8 mouse cellular contexts compared by ENCODE assay signal in genomic region chr11:118083811-118084210, GRCm38 (mm10). TPM values are rescaled to one million over a fixed set of nuclear protein-coding genes. Genes with fewer than 3 reads are reported as not detected.
DNase-seq lines count a peak whose midpoint lies in the region; ATAC-seq and TF ChIP-seq lines count a peak whose summit lies in the region.

No protein-coding gene starts in this region.

- no peak for ATAC-seq in hindbrain, embryonic 14.5 days (ENCODE audit: low FRiP score)
- ATAC-seq in hindbrain, embryonic 12.5 days (ENCODE audit: low FRiP score) = no peak
- ATAC-seq in G1E (ENCODE audit: extremely low read depth, insufficient number of reproducible peaks, low FRiP score, poor library complexity, severe bottlenecking) = no peak

- 10% methylated on average over 6 of the region's 6 CpGs for WGBS in hindbrain, embryonic 14.5 days
- 10% methylated on average over 6 of the region's 6 CpGs for WGBS in hindbrain, embryonic 12.5 days
- WGBS in cerebellum, adult 2 months = 7% methylated on average over 6 of the region's 6 CpGs

- H3K9me3 ChIP-seq in hindbrain, embryonic 14.5 days (ENCODE audit: control insufficient read depth, low read length) = no peaks in the 10 kb centered on the region
- H3K9me3 ChIP-seq in hindbrain, embryonic 12.5 days (replicated peaks) = no peaks in the 10 kb centered on the region
- H3K9me3 ChIP-seq in G1E (replicated peaks) = no peaks in the 10 kb centered on the region

- no peak for TF ChIP-seq POLR2A in cerebellum, adult 2 months (IDR thresholded peaks at IDR 0.05; ENCODE audit: borderline replicate concordance, insufficient read depth, low read length)

- intact Hi-C loops in left cerebral cortex, postnatal 14 days (cut with DNase I) = loop anchor here (5.0 kb wide), 1 partner anchor 133 kb away; no protein-coding TSS in a partner anchor

- TF ChIP-seq CTCF in G1E (IDR thresholded peaks at IDR 0.05; ENCODE audit: low read depth, low read length) = peak; percentile 51
- peak; percentile 85 for TF ChIP-seq CTCF in cerebellum, adult 2 months (IDR thresholded peaks at IDR 0.05; ENCODE audit: borderline replicate concordance, insufficient read depth, low read depth, low read length)

- no peaks in the 10 kb centered on the region for H3K36me3 ChIP-seq in hindbrain, embryonic 14.5 days (replicated peaks; ENCODE audit: control insufficient read depth, insufficient read depth)
- H3K36me3 ChIP-seq in hindbrain, embryonic 12.5 days = no peaks in the 10 kb centered on the region
- no peaks in the 10 kb centered on the region for H3K36me3 ChIP-seq in G1E (replicated peaks)

- H3K4me2 ChIP-seq in hindbrain, embryonic 14.5 days (replicated peaks) = no peak overlapping the region
- H3K4me2 ChIP-seq in hindbrain, embryonic 12.5 days (replicated peaks) = no peak overlapping the region

- H3K27ac ChIP-seq in hindbrain, embryonic 14.5 days = no peak overlapping the region
- H3K27ac ChIP-seq in hindbrain, embryonic 12.5 days = no peak overlapping the region
- no peak overlapping the region for H3K27ac ChIP-seq in cerebellum, adult 2 months (ENCODE audit: insufficient read depth, low read length)

- H3K9ac ChIP-seq in hindbrain, embryonic 14.5 days = no peak overlapping the region
- H3K9ac ChIP-seq in hindbrain, embryonic 12.5 days = no peak overlapping the region

- DNase-seq in hindbrain, embryonic 14.5 days (ENCODE audit: low spot score) = peak; percentile 82
- no peak for DNase-seq in G1E (ENCODE audit: low spot score)
- peak; percentile 57 to 76 for DNase-seq in cerebellum, adult 2 months
- peak; percentile 28 for DNase-seq in gastrocnemius, postnatal 25 days
- peak; percentile 64 to 82 for DNase-seq in left cerebral cortex, postnatal 14 days (ENCODE audit: low spot score in 2 of 2)
- DNase-seq in naive thymus-derived CD4-positive, alpha-beta T cell, adult 2 months (ENCODE audit: low read depth) = peak; percentile 87
- peak; percentile 82 for DNase-seq in thymus, postnatal 14 days

- no peaks in the 10 kb centered on the region for H3K27me3 ChIP-seq in hindbrain, embryonic 14.5 days (ENCODE audit: control insufficient read depth, insufficient read depth, low read length)
- H3K27me3 ChIP-seq in hindbrain, embryonic 12.5 days = no peaks in the 10 kb centered on the region
- peaks cover 28% of the 10 kb centered on the region for H3K27me3 ChIP-seq in G1E (ENCODE audit: insufficient read depth, low read length)
- no peaks in the 10 kb centered on the region for H3K27me3 ChIP-seq in cerebellum, adult 2 months (ENCODE audit: control insufficient read depth, insufficient read depth, low read length)

- H3K4me1 ChIP-seq in hindbrain, embryonic 14.5 days (replicated peaks; ENCODE audit: control insufficient read depth, insufficient read depth, low read length) = no peaks in the 10 kb centered on the region
- no peaks in the 10 kb centered on the region; the same call in 1 of the 2 replicates for H3K4me1 ChIP-seq in hindbrain, embryonic 12.5 days
- no peaks in the 10 kb centered on the region for H3K4me1 ChIP-seq in G1E (ENCODE audit: insufficient read depth, low read depth, low read length)
- no peaks in the 10 kb centered on the region for H3K4me1 ChIP-seq in cerebellum, adult 2 months (ENCODE audit: control insufficient read depth, insufficient read depth, low read length)

- H3K4me3 ChIP-seq in hindbrain, embryonic 14.5 days (replicated peaks; ENCODE audit: low read length) = no peak overlapping the region
- H3K4me3 ChIP-seq in hindbrain, embryonic 12.5 days = no peak overlapping the region
- H3K4me3 ChIP-seq in G1E (ENCODE audit: low read depth, low read length) = no peak overlapping the region
- no peak overlapping the region for H3K4me3 ChIP-seq in cerebellum, adult 2 months (replicated peaks; ENCODE audit: insufficient read depth, low read depth, low read length)

RNA-seq across cellular contexts. Expression of gene Dnah17, which starts 46.6 kb away (rescaled TPM):
- 0.15 and 0.21 TPM in 2 replicates for polyA plus RNA-seq in hindbrain, embryonic 14.5 days (2014; fragmentation: Nextera tagmentation; extraction: Ambion mirVana)
- 0.27 and 0.38 TPM in 2 replicates for polyA plus RNA-seq in hindbrain, embryonic 12.5 days (2016; fragmentation: Nextera tagmentation; extraction: Ambion mirVana)
- total RNA-seq in G1E (2014; fragmentation: Nextera tagmentation) (not detected in 2 replicates), G1E (2017) (0.11 TPM in 1 of 2 replicates, not detected in the other)
- polyA plus RNA-seq in G1E (2012) = not detected in 2 replicates
- 0.03 and 0.07 TPM in 2 replicates for polyA plus RNA-seq in cerebellum, adult 2 months (2012; rRNA removed)
- under 1 TPM; 0.03 to 0.11 TPM for total RNA-seq in gastrocnemius, postnatal 25 days (2021)
- total RNA-seq in left cerebral cortex, postnatal 14 days (2021) = under 1 TPM; 0.08 to 0.33 TPM
